ENCODE assay signal across 2 mouse cellular contexts in the genomic region with DNA sequence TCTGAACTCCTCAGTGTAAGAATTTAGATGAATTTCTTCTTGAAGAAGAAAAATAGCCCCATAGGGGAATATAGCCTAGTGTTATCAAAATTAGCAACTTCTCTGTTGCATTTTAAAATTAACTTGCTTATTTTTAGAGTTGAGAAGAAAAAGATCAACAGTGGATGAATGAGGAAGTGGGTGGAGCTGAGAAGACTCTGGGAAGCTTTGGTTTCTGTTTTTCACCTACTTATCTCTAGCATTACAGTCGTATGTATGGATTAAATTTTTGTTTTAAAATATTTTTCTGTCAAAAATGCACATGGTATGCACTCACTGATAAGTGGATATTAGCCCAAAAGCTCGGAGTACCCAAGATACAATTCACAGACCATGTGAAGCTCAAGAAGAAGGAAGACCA.
TF ChIP-seq lines count a peak whose summit lies in the region.

No protein-coding gene starts in this region.

TF ChIP-seq in CH12.LX, 34 proteins besides CTCF, POLR2A, EP300 and RAD21 (continued from another document):
- TF ChIP-seq BHLHE40 (IDR thresholded peaks at IDR 0.05; ENCODE audit: low read depth, low read length) = no peak
- TF ChIP-seq TCF12 (IDR thresholded peaks at IDR 0.05; ENCODE audit: low read depth, low read length) = no peak
- no peak for TF ChIP-seq NELFE (IDR thresholded peaks at IDR 0.05; ENCODE audit: low read depth, low read length)
- TF ChIP-seq MAX (IDR thresholded peaks at IDR 0.05; ENCODE audit: low read length) = no peak
- no peak for TF ChIP-seq ZNF384 (IDR thresholded peaks at IDR 0.05; ENCODE audit: low read depth, low read length)
- no peak for TF ChIP-seq TBP (conservative IDR thresholded peaks at IDR 0.05; ENCODE audit: low read depth, low read length)
- no peak for TF ChIP-seq MEF2A (IDR thresholded peaks at IDR 0.05; ENCODE audit: borderline replicate concordance, low read depth, low read length)
- no peak for TF ChIP-seq PAX5 (IDR thresholded peaks at IDR 0.05; ENCODE audit: low read length)
- no peak for TF ChIP-seq JUN (IDR thresholded peaks at IDR 0.05; ENCODE audit: insufficient read depth, low read depth, low read length)
- TF ChIP-seq HCFC1 (IDR thresholded peaks at IDR 0.05; ENCODE audit: low read depth, low read length) = no peak
- TF ChIP-seq CHD2 (IDR thresholded peaks at IDR 0.05; ENCODE audit: low read length) = no peak
- TF ChIP-seq NRF1 (IDR thresholded peaks at IDR 0.05; ENCODE audit: low read depth, low read length) = no peak
- no peak for TF ChIP-seq MAZ (IDR thresholded peaks at IDR 0.05; ENCODE audit: low read depth, low read length)
- TF ChIP-seq ETS1 (conservative IDR thresholded peaks at IDR 0.05; ENCODE audit: low read depth, low read length) = no peak
- no peak for TF ChIP-seq UBTF (IDR thresholded peaks at IDR 0.05; ENCODE audit: low read depth, low read length)
- TF ChIP-seq E2F4 (IDR thresholded peaks at IDR 0.05; ENCODE audit: insufficient replicate concordance, low read depth, low read length) = no peak

TF ChIP-seq in MEL, 35 proteins besides CTCF, POLR2A, EP300 and RAD21:
- TF ChIP-seq ZKSCAN1 (IDR thresholded peaks at IDR 0.05; ENCODE audit: low read depth, low read length) (no peak), UBTF (IDR thresholded peaks at IDR 0.05; ENCODE audit: borderline replicate concordance, insufficient read depth, low read depth, low read length) (no peak), CHD2 (IDR thresholded peaks at IDR 0.05; ENCODE audit: low read length) (no peak), MYC (IDR thresholded peaks at IDR 0.05; ENCODE audit: low read depth, low read length) (no peak), RCOR1 (IDR thresholded peaks at IDR 0.05; ENCODE audit: low read depth, low read length) (0 out of 2 replicates have a peak, but pooled peaks have one; percentile 20), TAL1 (IDR thresholded peaks at IDR 0.05; ENCODE audit: low read length) (no peak), MEF2A (IDR thresholded peaks at IDR 0.05; ENCODE audit: extremely low read depth, insufficient replicate concordance, low read depth, low read length, poor library complexity, severe bottlenecking) (no peak), ETS1 (IDR thresholded peaks at IDR 0.05; ENCODE audit: low read depth, low read length) (0 out of 2 replicates have a peak, but pooled peaks have one; percentile 26), GATA1 (IDR thresholded peaks at IDR 0.05; ENCODE audit: low read depth, low read length) (peak; percentile 36; the same call in 1 of the 2 replicates), MAZ (IDR thresholded peaks at IDR 0.05; ENCODE audit: low read depth, low read length) (no peak), NELFE (IDR thresholded peaks at IDR 0.05; ENCODE audit: low read depth, low read length) (no peak), NRF1 (IDR thresholded peaks at IDR 0.05; ENCODE audit: insufficient read depth, low read depth, low read length, poor library complexity, severe bottlenecking) (no peak), ZMIZ1 (IDR thresholded peaks at IDR 0.05; ENCODE audit: low read depth, low read length) (no peak), SMC3 (IDR thresholded peaks at IDR 0.05; ENCODE audit: low read depth, low read length) (no peak), USF2 (IDR thresholded peaks at IDR 0.05; ENCODE audit: borderline replicate concordance in 1 of 2, insufficient read depth in 1 of 2, low read depth in 1 of 2, low read length in 2 of 2) (no peak), GABPA (IDR thresholded peaks at IDR 0.05; ENCODE audit: low read depth, low read length) (no peak), ELF1 (IDR thresholded peaks at IDR 0.05; ENCODE audit: low read depth, low read length) (no peak)
